Mouse (Mus musculus) hindbrain, postnatal 0 days (tissue): Measurements from ENCODE around the gene Ehd1. TPM values are rescaled to one million over a fixed set of nuclear protein-coding genes. Genes with fewer than 3 reads are reported as not detected.
A peak's percentile ranks its signal among the peaks of the same experiment; 100 is the strongest.

Source experiments
- ATAC-seq: fragments of 200-750 bp; cut with Nextera tagmentation; 2 replicates; pipeline ENCODE4 v1.8.0; 2017; ENCODE audit warnings: mild to moderate bottlenecking, moderate TSS enrichment, moderate library complexity
- DNase-seq: peaks from one replicate; pipeline ENCODE4 v3.0.0-alpha.2; 2015; ENCODE audit warnings: low spot score
- H3K27ac ChIP-seq: fragments of 300-500 bp; sonication (generic); 2 replicates; pipeline ENCODE4 v1.5.1; 2014; ENCODE audit warnings: mild to moderate bottlenecking
- H3K27me3 ChIP-seq: fragments of 300-500 bp; sonication (generic); 2 replicates; pipeline ENCODE4 v1.6.1; 2014; ENCODE audit warnings: low read length, mixed read lengths; ENCODE audit not compliant: insufficient read depth
- H3K36me3 ChIP-seq: fragments of 300-500 bp; sonication (generic); 2 replicates; pipeline ENCODE4 v1.6.1; 2014; ENCODE audit warnings: low read length, mixed read lengths; ENCODE audit not compliant: insufficient read depth
- H3K4me1 ChIP-seq: fragments of 300-500 bp; sonication (generic); 2 replicates; pipeline ENCODE4 v1.6.1; 2014; ENCODE audit warnings: antibody characterized with exemption, low read length, mixed read lengths; ENCODE audit not compliant: insufficient read depth
- H3K4me2 ChIP-seq: fragments of 300-500 bp; sonication (generic); 2 replicates; pipeline ENCODE4 v1.6.1; 2014; ENCODE audit warnings: low read depth, mild to moderate bottlenecking, low read length, moderate library complexity, mixed read lengths
- H3K4me3 ChIP-seq: fragments of 300-500 bp; sonication (generic); 2 replicates; pipeline ENCODE4 v1.5.1; 2014; ENCODE audit warnings: low read length
- H3K9ac ChIP-seq: fragments of 300-500 bp; sonication (generic); replicated peaks from 2 replicates; pipeline ENCODE4 v1.6.1; 2014; ENCODE audit warnings: mild to moderate bottlenecking, low read length, moderate library complexity, mixed read lengths
- H3K9me3 ChIP-seq: fragments of 300-500 bp; sonication (generic); 2 replicates; pipeline ENCODE4 v1.6.1; 2016; ENCODE audit warnings: low read length, mixed read lengths
- CTCF ChIP-seq: IDR thresholded peaks from 2 replicates; pipeline ENCODE4 v1.5.1; 2016; ENCODE audit warnings: antibody characterized with exemption, control low read depth, low read depth
- WGBS: fragments of 180-500 bp; shearing (Covaris S2); extraction: QIAGEN DNeasy Blood & Tissue Kit; methylation state at CpG from one replicate; pipeline ENCODE4 v1.1.7; 2014; 5-methylcytosine and 5-hydroxymethylcytosine counted together
- polyA plus RNA-seq: library from polyadenylated mRNA; unstranded; fragments of >200 nt; fragmentation: Nextera tagmentation; extraction: Ambion mirVana; gene quantifications from 2 replicates; pipeline ENCODE4 v1.2.1, GENCODE M21; 2015
- total RNA-seq: library from RNA; depleted of rRNA; stranded (reverse); fragments of >200 nt; gene quantifications from 2 replicates; pipeline ENCODE4 v1.2.3, GENCODE M21; 2014

Ehd1 gene
- total and polyA plus RNA-seq, 2 experiments from 2014 or later: 77.5 to 135 TPM

- no peak overlapping the region for H3K27ac ChIP-seq
- peak overlapping the region; percentile 89 for H3K4me2 ChIP-seq
- ATAC-seq (no peak), DNase-seq (no peak)
- 67% methylated on average over 11 of the region's 11 CpGs for WGBS
- no peak for TF ChIP-seq CTCF
- peak overlapping the region; percentile 61 for H3K4me3 ChIP-seq
- no peaks in the 10 kb centered on the region for H3K9me3 ChIP-seq
- no peaks in the 10 kb centered on the region for H3K27me3 ChIP-seq
- peaks cover 14% of the 10 kb centered on the region for H3K4me1 ChIP-seq
- peak overlapping the region; percentile 89 for H3K9ac ChIP-seq
- H3K36me3 ChIP-seq: peaks cover 31% of the 10 kb centered on the region
Measured at GRCm38 (mm10) chr19:6234337-6235083, 42.0 kb upstream of the Ehd1 start.

GRCm38 (mm10) chr19:6235084-6236052 is 41.2 kb upstream of the Ehd1 start, which contains the start of gene Ppp2r5b:
Gene Ppp2r5b (minus strand): TSS chr19:6235872.
- under 1% methylated on average over 48 of the region's 48 CpGs for WGBS
- H3K9me3 ChIP-seq: no peaks in the 10 kb centered on the region
- H3K4me1 ChIP-seq: peaks cover 14% of the 10 kb centered on the region
- H3K27me3 ChIP-seq: no peaks in the 10 kb centered on the region
- ATAC-seq: peak; percentile 93
- peaks cover 22% of the 10 kb centered on the region for H3K36me3 ChIP-seq
- H3K4me3 ChIP-seq: peak within 1 kb of the TSS; percentile 61
- H3K4me2 ChIP-seq: peak within 1 kb of the TSS; percentile 89
- TF ChIP-seq CTCF: peak; percentile 58
- peak; percentile 97 for DNase-seq
- H3K27ac ChIP-seq: peak within 1 kb of the TSS; percentile 92
- H3K9ac ChIP-seq: peak within 1 kb of the TSS; percentile 89

GRCm38 (mm10) chr19:6236053-6236441 is 40.5 kb upstream of the Ehd1 start:
- Histone ChIP-seq H3K36me3 (peaks cover 15% of the 10 kb centered on the region), H3K27me3 (no peaks in the 10 kb centered on the region), H3K27ac (peak overlapping the region; percentile 92), H3K9me3 (no peaks in the 10 kb centered on the region), H3K4me3 (peak overlapping the region; percentile 61), H3K4me1 (peaks cover 14% of the 10 kb centered on the region), H3K9ac (peak overlapping the region; percentile 89), H3K4me2 (peak overlapping the region; percentile 89)
- DNase-seq: peak; percentile 97
- TF ChIP-seq CTCF: no peak
- ATAC-seq: peak; percentile 92
- WGBS: under 1% methylated on average over 9 of the region's 9 CpGs

GRCm38 (mm10) chr19:6236842-6237241 is 39.7 kb upstream of the Ehd1 start:
- no peak overlapping the region for H3K9ac ChIP-seq
- peaks cover 7% of the 10 kb centered on the region for H3K36me3 ChIP-seq
- DNase-seq (no peak), ATAC-seq (no peak)
- H3K4me3 ChIP-seq: no peak overlapping the region
- H3K9me3 ChIP-seq: no peaks in the 10 kb centered on the region
- no peak for TF ChIP-seq CTCF
- peaks cover 14% of the 10 kb centered on the region for H3K4me1 ChIP-seq
- no peaks in the 10 kb centered on the region for H3K27me3 ChIP-seq
- 67% methylated on average over 7 of the region's 7 CpGs for WGBS
- H3K27ac ChIP-seq: no peak overlapping the region
- no peak overlapping the region for H3K4me2 ChIP-seq

GRCm38 (mm10) chr19:6238740-6239139 is 37.8 kb upstream of the Ehd1 start:
- Histone ChIP-seq H3K9me3 (no peaks in the 10 kb centered on the region), H3K4me1 (peaks cover 21% of the 10 kb centered on the region), H3K36me3 (peaks cover 1% of the 10 kb centered on the region; the same call in 1 of the 2 replicates), H3K27ac (no peak overlapping the region), H3K27me3 (no peaks in the 10 kb centered on the region), H3K4me3 (no peak overlapping the region), H3K4me2 (no peak overlapping the region), H3K9ac (no peak overlapping the region)
- DNase-seq (no peak), ATAC-seq (no peak)
- TF ChIP-seq CTCF: no peak

GRCm38 (mm10) chr19:6240136-6240535 is 36.4 kb upstream of the Ehd1 start:
- Histone ChIP-seq H3K4me1 (peaks cover 10% of the 10 kb centered on the region; the same call in 1 of the 2 replicates), H3K27ac (no peak overlapping the region), H3K9ac (no peak overlapping the region), H3K4me3 (no peak overlapping the region), H3K27me3 (no peaks in the 10 kb centered on the region), H3K9me3 (no peaks in the 10 kb centered on the region), H3K4me2 (no peak overlapping the region), H3K36me3 (peaks cover 15% of the 10 kb centered on the region; the same call in 1 of the 2 replicates)
- ATAC-seq (no peak), DNase-seq (no peak)
- 67% methylated on average over 1 of the region's 1 CpGs for WGBS
- no peak for TF ChIP-seq CTCF
